Mouse (Mus musculus) limb, embryonic 14.5 days (tissue): ENCODE data around the gene Olfr692. TPM values are rescaled to one million over a fixed set of nuclear protein-coding genes. Genes with fewer than 3 reads are reported as not detected.
"Not testable (repeated sequence)": the region's sequence is repeated elsewhere in the genome, so short reads cannot be mapped to it uniquely, and the experiment has no call there.

Source experiments
- ATAC-seq: fragments of 200-750 bp; cut with Nextera tagmentation; 2 replicates; pipeline ENCODE4 v1.8.0; 2017; ENCODE audit warnings: low read depth, moderate number of reproducible peaks, moderate TSS enrichment; ENCODE audit not compliant: low FRiP score
- DNase-seq: peaks from one replicate; pipeline ENCODE4 v3.0.0-alpha.2; 2015; ENCODE audit warnings: low spot score
- H3K27ac ChIP-seq: fragments of 300-500 bp; sonication (generic); replicated peaks from 2 replicates; pipeline ENCODE4 v1.5.1; 2014; ENCODE audit warnings: low read depth, mild to moderate bottlenecking, low read length, moderate library complexity, mixed read lengths
- H3K27me3 ChIP-seq: fragments of 300-500 bp; sonication (generic); 2 replicates; pipeline ENCODE4 v1.6.1; 2014; ENCODE audit warnings: low read length, mixed read lengths; ENCODE audit not compliant: control insufficient read depth, insufficient read depth
- H3K36me3 ChIP-seq: fragments of 300-500 bp; sonication (generic); 2 replicates; pipeline ENCODE4 v1.6.1; 2014; ENCODE audit warnings: mild to moderate bottlenecking, low read length, moderate library complexity, mixed read lengths; ENCODE audit not compliant: control insufficient read depth, insufficient read depth
- H3K4me1 ChIP-seq: fragments of 300-500 bp; sonication (generic); 2 replicates; pipeline ENCODE4 v1.6.1; 2014; ENCODE audit warnings: antibody characterized with exemption, low read length, mixed read lengths; ENCODE audit not compliant: control insufficient read depth, insufficient read depth
- H3K4me2 ChIP-seq: fragments of 300-500 bp; sonication (generic); replicated peaks from 2 replicates; pipeline ENCODE4 v1.6.1; 2014; ENCODE audit warnings: low read depth, mild to moderate bottlenecking, low read length, moderate library complexity; ENCODE audit not compliant: severe bottlenecking
- H3K4me3 ChIP-seq: fragments of 300-500 bp; sonication (generic); replicated peaks from 2 replicates; pipeline ENCODE4 v1.5.1; 2014; ENCODE audit warnings: low read length
- H3K9ac ChIP-seq: fragments of 300-500 bp; sonication (generic); 2 replicates; pipeline ENCODE4 v1.6.1; 2014; ENCODE audit warnings: mild to moderate bottlenecking, low read depth, low read length, moderate library complexity; ENCODE audit not compliant: severe bottlenecking
- H3K9me3 ChIP-seq: fragments of 300-500 bp; sonication (generic); 2 replicates; pipeline ENCODE4 v1.6.1; 2016; ENCODE audit warnings: low read length; ENCODE audit not compliant: control insufficient read depth
- POLR2A ChIP-seq: fragments of 200-500 bp; IDR thresholded peaks from 2 replicates; pipeline ENCODE4 v1.8.0; 2012; ENCODE audit warnings: inconsistent platforms, mild to moderate bottlenecking, moderate library complexity, borderline replicate concordance; ENCODE audit not compliant: insufficient read depth, insufficient read length; ENCODE audit errors: extremely low read depth
- WGBS: fragments of 180-500 bp; shearing (Covaris S2); extraction: QIAGEN DNeasy Blood & Tissue Kit; methylation state at CpG from one replicate; pipeline ENCODE4 v1.1.7; 2014; 5-methylcytosine and 5-hydroxymethylcytosine counted together
- polyA plus RNA-seq, 2 experiments: library from polyadenylated mRNA; depleted of rRNA in 1 of 2; stranded (reverse) in 1 of 2; unstranded in 1 of 2; fragments of >200 nt; fragmentation: Nextera tagmentation in 1 of 2; extraction: Ambion mirVana in 1 of 2; gene quantifications; 2 replicates each; pipeline versions ENCODE4 v1.2.1 to v1.2.3; 2012 to 2014

The Olfr692 gene
- polyA plus RNA-seq, 2 experiments = not detected

GRCm38 (mm10) chr7:105406322-105406721 is 38.3 kb downstream of the Olfr692 start:
- no peak overlapping the region for H3K4me2 ChIP-seq
- no peaks in the 10 kb centered on the region for H3K4me1 ChIP-seq
- H3K9me3 ChIP-seq = no peaks in the 10 kb centered on the region
- H3K27ac ChIP-seq = no peak overlapping the region
- no peaks in the 10 kb centered on the region for H3K27me3 ChIP-seq
- no peak for TF ChIP-seq POLR2A
- no peaks in the 10 kb centered on the region for H3K36me3 ChIP-seq
- DNase-seq (no peak), ATAC-seq (no peak)
- no peak overlapping the region for H3K9ac ChIP-seq
- 62% methylated on average over 1 of the region's 1 CpGs for WGBS
- no peak overlapping the region for H3K4me3 ChIP-seq

- H3K27me3 ChIP-seq, H3K4me2 ChIP-seq, H3K4me3 ChIP-seq, H3K36me3 ChIP-seq, H3K4me1 ChIP-seq, ATAC-seq, H3K9ac ChIP-seq, H3K9me3 ChIP-seq, H3K27ac ChIP-seq: not testable (repeated sequence)
- WGBS = 55% methylated on average over 8 of the region's 8 CpGs
- peak; percentile 73 for DNase-seq
These were observed 44.0 kb downstream of the Olfr692 start for GRCm38 (mm10) chr7:105411874-105412632.

DNA sequence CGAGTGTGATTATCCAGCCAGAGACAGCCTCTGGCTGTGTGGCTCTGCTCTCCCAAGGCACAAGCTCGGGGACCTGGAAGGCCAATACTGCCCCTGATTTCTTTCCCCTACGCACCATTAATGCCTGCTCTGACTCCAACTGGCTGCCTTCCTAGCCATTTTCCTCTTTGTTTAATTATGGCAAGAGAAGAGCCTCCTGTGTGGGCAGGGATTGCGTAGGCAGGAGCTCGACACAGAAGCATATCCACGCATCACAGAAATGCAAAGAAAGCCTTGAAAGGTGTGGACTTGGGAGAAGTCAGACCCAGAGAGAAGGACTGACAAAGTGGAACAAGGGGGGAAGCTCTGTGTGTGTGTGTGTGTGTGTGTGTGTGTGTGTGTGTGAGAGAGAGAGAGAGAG is 46.4 kb downstream of the Olfr692 start:
- no peak overlapping the region for H3K4me2 ChIP-seq
- no peak for TF ChIP-seq POLR2A
- no peaks in the 10 kb centered on the region for H3K9me3 ChIP-seq
- no peaks in the 10 kb centered on the region for H3K36me3 ChIP-seq
- H3K9ac ChIP-seq = no peak overlapping the region
- DNase-seq = no peak
- no peak overlapping the region for H3K4me3 ChIP-seq
- WGBS = 59% methylated on average over 6 of the region's 6 CpGs
- no peaks in the 10 kb centered on the region for H3K4me1 ChIP-seq
- no peak overlapping the region for H3K27ac ChIP-seq
- H3K27me3 ChIP-seq = no peaks in the 10 kb centered on the region
- no peak for ATAC-seq

DNA sequence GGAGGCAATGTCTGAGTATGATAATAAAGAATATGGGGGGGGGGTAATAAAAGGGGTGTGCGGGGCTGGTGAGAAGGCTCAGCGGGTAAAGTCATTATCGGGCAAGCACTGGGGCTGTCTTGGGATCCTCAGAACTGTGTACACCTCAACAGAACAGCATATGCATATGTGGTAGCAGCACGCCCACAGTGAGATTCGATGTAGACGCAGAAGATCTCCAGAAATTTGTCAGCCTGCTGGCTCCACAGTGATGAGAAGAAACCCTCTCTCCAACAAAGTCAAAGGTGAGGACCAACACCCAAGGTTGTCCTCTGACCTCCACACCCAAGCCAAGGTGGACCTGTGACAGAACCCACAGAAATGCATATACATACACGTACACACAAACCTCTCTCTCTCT is 48.5 kb downstream of the Olfr692 start:
- no peaks in the 10 kb centered on the region for H3K27me3 ChIP-seq
- H3K4me2 ChIP-seq = no peak overlapping the region
- ATAC-seq (no peak), DNase-seq (no peak)
- no peak overlapping the region for H3K4me3 ChIP-seq
- 89% methylated on average over 7 of the region's 7 CpGs for WGBS
- no peak for TF ChIP-seq POLR2A
- H3K36me3 ChIP-seq = no peaks in the 10 kb centered on the region
- H3K9ac ChIP-seq = no peak overlapping the region
- H3K4me1 ChIP-seq = no peaks in the 10 kb centered on the region
- H3K9me3 ChIP-seq = no peaks in the 10 kb centered on the region
- H3K27ac ChIP-seq = no peak overlapping the region

- DNase-seq = no peak
- Histone ChIP-seq H3K27ac (no peak overlapping the region), H3K36me3 (no peaks in the 10 kb centered on the region), H3K4me2 (no peak overlapping the region), H3K4me1 (no peaks in the 10 kb centered on the region), H3K9ac (no peak overlapping the region), H3K4me3 (no peak overlapping the region), H3K9me3 (no peaks in the 10 kb centered on the region), H3K27me3 (no peaks in the 10 kb centered on the region)
- no peak for TF ChIP-seq POLR2A
- no peak for ATAC-seq
- 80% methylated on average over 5 of the region's 5 CpGs for WGBS
These were observed 50.1 kb downstream of the Olfr692 start for GRCm38 (mm10) chr7:105418106-105418505.

Other genes with a start within 250 kb of the Olfr692 start
- not detected in 2 replicates for gene Olfr683, start 221.2 kb upstream of the Olfr692 start, polyA plus RNA-seq (2012; rRNA removed)
- not detected in 2 replicates for gene Olfr683, start 221.2 kb upstream of the Olfr692 start, polyA plus RNA-seq (2014; fragmentation: Nextera tagmentation; extraction: Ambion mirVana)
- not detected in 2 replicates for gene Olfr684, start 204.6 kb upstream of the Olfr692 start, polyA plus RNA-seq (2012; rRNA removed)
- not detected in 2 replicates for gene Olfr684, start 204.6 kb upstream of the Olfr692 start, polyA plus RNA-seq (2014; fragmentation: Nextera tagmentation; extraction: Ambion mirVana)
- not detected in 2 replicates for gene Olfr685, start 182.2 kb upstream of the Olfr692 start, polyA plus RNA-seq (2012; rRNA removed)
- not detected in 2 replicates for gene Olfr685, start 182.2 kb upstream of the Olfr692 start, polyA plus RNA-seq (2014; fragmentation: Nextera tagmentation; extraction: Ambion mirVana)
- not detected in 2 replicates for gene Olfr686, start 160.7 kb upstream of the Olfr692 start, polyA plus RNA-seq (2012; rRNA removed)
- gene Olfr686, start 160.7 kb upstream of the Olfr692 start, polyA plus RNA-seq (2014; fragmentation: Nextera tagmentation; extraction: Ambion mirVana) = not detected in 2 replicates
- gene Olfr688, start 80.1 kb upstream of the Olfr692 start, polyA plus RNA-seq (2012; rRNA removed) = not detected in 2 replicates
- gene Olfr688, start 80.1 kb upstream of the Olfr692 start, polyA plus RNA-seq (2014; fragmentation: Nextera tagmentation; extraction: Ambion mirVana) = not detected in 2 replicates
- not detected in 2 replicates for gene Olfr689, start 57.1 kb upstream of the Olfr692 start, polyA plus RNA-seq (2012; rRNA removed)
- gene Olfr689, start 57.1 kb upstream of the Olfr692 start, polyA plus RNA-seq (2014; fragmentation: Nextera tagmentation; extraction: Ambion mirVana) = not detected in 2 replicates
- gene Olfr690, start 34.1 kb upstream of the Olfr692 start, polyA plus RNA-seq (2012; rRNA removed) = not detected in 2 replicates
- not detected in 2 replicates for gene Olfr690, start 34.1 kb upstream of the Olfr692 start, polyA plus RNA-seq (2014; fragmentation: Nextera tagmentation; extraction: Ambion mirVana)
- gene Olfr691, start 26.0 kb upstream of the Olfr692 start, polyA plus RNA-seq (2012; rRNA removed) = 0.04 TPM in 1 of 2 replicates, not detected in the other
- gene Olfr691, start 26.0 kb upstream of the Olfr692 start, polyA plus RNA-seq (2014; fragmentation: Nextera tagmentation; extraction: Ambion mirVana) = not detected in 2 replicates
- gene Gm5901, start 6.8 kb downstream of the Olfr692 start, polyA plus RNA-seq (2012; rRNA removed) = not detected in 2 replicates
- gene Gm5901, start 6.8 kb downstream of the Olfr692 start, polyA plus RNA-seq (2014; fragmentation: Nextera tagmentation; extraction: Ambion mirVana) = not detected in 2 replicates
- 45.7 and 58.7 TPM in 2 replicates for gene Fam160a2, start 31.8 kb downstream of the Olfr692 start, polyA plus RNA-seq (2012; rRNA removed)
- 39.3 and 41.2 TPM in 2 replicates for gene Fam160a2, start 31.8 kb downstream of the Olfr692 start, polyA plus RNA-seq (2014; fragmentation: Nextera tagmentation; extraction: Ambion mirVana)
- 0.05 and 0.06 TPM in 2 replicates for gene Cnga4, start 36.3 kb downstream of the Olfr692 start, polyA plus RNA-seq (2012; rRNA removed)
- gene Cnga4, start 36.3 kb downstream of the Olfr692 start, polyA plus RNA-seq (2014; fragmentation: Nextera tagmentation; extraction: Ambion mirVana) = 0.12 TPM in 1 of 2 replicates, not detected in the other
- gene Cckbr, start 57.5 kb downstream of the Olfr692 start, polyA plus RNA-seq (2012; rRNA removed) = 0.03 TPM in 1 of 2 replicates, not detected in the other
- gene Cckbr, start 57.5 kb downstream of the Olfr692 start, polyA plus RNA-seq (2014; fragmentation: Nextera tagmentation; extraction: Ambion mirVana) = not detected in 2 replicates
- 60.5 and 65.0 TPM in 2 replicates for gene Cavin3, start 114.1 kb downstream of the Olfr692 start, polyA plus RNA-seq (2012; rRNA removed)
- 104 and 113 TPM in 2 replicates for gene Cavin3, start 114.1 kb downstream of the Olfr692 start, polyA plus RNA-seq (2014; fragmentation: Nextera tagmentation; extraction: Ambion mirVana)
- gene Smpd1, start 186.1 kb downstream of the Olfr692 start, polyA plus RNA-seq (2012; rRNA removed) = 33.7 and 45.5 TPM in 2 replicates
- 49.5 and 52.3 TPM in 2 replicates for gene Smpd1, start 186.1 kb downstream of the Olfr692 start, polyA plus RNA-seq (2014; fragmentation: Nextera tagmentation; extraction: Ambion mirVana)
- gene Apbb1, start 213.4 kb downstream of the Olfr692 start, polyA plus RNA-seq (2012; rRNA removed) = 55.1 and 80.3 TPM in 2 replicates
- 30.3 and 34.5 TPM in 2 replicates for gene Apbb1, start 213.4 kb downstream of the Olfr692 start, polyA plus RNA-seq (2014; fragmentation: Nextera tagmentation; extraction: Ambion mirVana)
- 0.96 and 1.1 TPM in 2 replicates for gene Hpx, start 231.9 kb downstream of the Olfr692 start, polyA plus RNA-seq (2012; rRNA removed)
- 0.26 TPM in 1 of 2 replicates, not detected in the other for gene Hpx, start 231.9 kb downstream of the Olfr692 start, polyA plus RNA-seq (2014; fragmentation: Nextera tagmentation; extraction: Ambion mirVana)